Mouse (Mus musculus) lung, postnatal 0 days (tissue): ENCODE data around the gene Gpr180. TPM values are rescaled to one million over a fixed set of nuclear protein-coding genes. Genes with fewer than 3 reads are reported as not detected.

ENCODE experiments used
- ATAC-seq: fragments of 200-750 bp; cut with Nextera tagmentation; 2 replicates; pipeline ENCODE4 v1.8.0; 2017; ENCODE audit warnings: moderate library complexity
- DNase-seq: peaks from one replicate; pipeline ENCODE4 v3.0.0-alpha.2; 2016; ENCODE audit warnings: low spot score
- H3K27ac ChIP-seq: fragments of 300-500 bp; sonication (generic); 2 replicates; pipeline ENCODE4 v1.5.1; 2014; ENCODE audit warnings: antibody characterized with exemption, mild to moderate bottlenecking, low read length, mixed read lengths
- H3K27me3 ChIP-seq: fragments of 300-500 bp; sonication (generic); replicated peaks from 2 replicates; pipeline ENCODE4 v1.6.1; 2014; ENCODE audit warnings: low read length, mixed read lengths; ENCODE audit not compliant: insufficient read depth
- H3K36me3 ChIP-seq: fragments of 300-500 bp; sonication (generic); 2 replicates; pipeline ENCODE4 v1.6.1; 2014; ENCODE audit warnings: low read length, mixed read lengths; ENCODE audit not compliant: insufficient read depth
- H3K4me1 ChIP-seq: fragments of 300-500 bp; sonication (generic); 2 replicates; pipeline ENCODE4 v1.6.1; 2014; ENCODE audit warnings: antibody characterized with exemption, low read depth, low read length, mixed read lengths; ENCODE audit not compliant: insufficient read depth
- H3K4me2 ChIP-seq: fragments of 300-500 bp; sonication (generic); replicated peaks from 2 replicates; pipeline ENCODE4 v1.6.1; 2014; ENCODE audit warnings: low read depth, mild to moderate bottlenecking, low read length, moderate library complexity, mixed read lengths
- H3K4me3 ChIP-seq: fragments of 300-500 bp; sonication (generic); 2 replicates; pipeline ENCODE4 v1.5.1; 2014; ENCODE audit warnings: low read depth, low read length
- H3K9ac ChIP-seq: fragments of 300-500 bp; sonication (generic); replicated peaks from 2 replicates; pipeline ENCODE4 v1.6.1; 2014; ENCODE audit warnings: low read depth, mild to moderate bottlenecking
- H3K9me3 ChIP-seq: fragments of 300-500 bp; sonication (generic); 2 replicates; pipeline ENCODE4 v1.6.1; 2016; ENCODE audit warnings: low read length, mixed read lengths
- CTCF ChIP-seq: IDR thresholded peaks from 2 replicates; pipeline ENCODE4 v1.5.1; 2016; ENCODE audit warnings: antibody characterized with exemption, mild to moderate bottlenecking
- EP300 ChIP-seq: IDR thresholded peaks from 2 replicates; pipeline ENCODE4 v1.6.1; 2016; ENCODE audit warnings: antibody characterized with exemption, mild to moderate bottlenecking, control low read depth
- WGBS: fragments of 180-500 bp; shearing (Covaris S2); extraction: QIAGEN DNeasy Blood & Tissue Kit; methylation state at CpG from one replicate; pipeline ENCODE4 v1.1.7; 2014; 5-methylcytosine and 5-hydroxymethylcytosine counted together
- polyA plus RNA-seq: library from polyadenylated mRNA; unstranded; fragments of >200 nt; fragmentation: Nextera tagmentation; extraction: Ambion mirVana; gene quantifications from 2 replicates; pipeline ENCODE4 v1.2.1, GENCODE M21; 2015

The Gpr180 gene
- polyA plus RNA-seq, 1 experiment from 2014 or later, result 50.9 TPM

- ATAC-seq, result no peak
- no peak for DNase-seq
- TF ChIP-seq EP300 (no peak), CTCF (no peak)
- Histone ChIP-seq H3K4me3 (no peak overlapping the region), H3K4me2 (no peak overlapping the region), H3K27ac (no peak overlapping the region), H3K4me1 (peaks cover 8% of the 10 kb centered on the region; the same call in 1 of the 2 replicates), H3K9me3 (no peaks in the 10 kb centered on the region), H3K36me3 (no peaks in the 10 kb centered on the region), H3K9ac (no peak overlapping the region), H3K27me3 (no peaks in the 10 kb centered on the region)
- 86% methylated on average over 12 of the region's 12 CpGs for WGBS
These were observed 38.7 kb downstream of the Gpr180 start for GRCm38 (mm10) chr14:118175694-118176085.

- no peaks in the 10 kb centered on the region for H3K9me3 ChIP-seq
- no peaks in the 10 kb centered on the region for H3K36me3 ChIP-seq
- no peak overlapping the region for H3K27ac ChIP-seq
- H3K4me3 ChIP-seq, result no peak overlapping the region
- ATAC-seq (no peak), DNase-seq (no peak)
- no peak overlapping the region for H3K9ac ChIP-seq
- H3K4me1 ChIP-seq, result peaks cover 8% of the 10 kb centered on the region; the same call in 1 of the 2 replicates
- TF ChIP-seq CTCF (no peak), EP300 (no peak)
- H3K27me3 ChIP-seq, result no peaks in the 10 kb centered on the region
- WGBS, result 11% methylated on average over 1 of the region's 1 CpGs
- no peak overlapping the region for H3K4me2 ChIP-seq
These were observed 42.3 kb downstream of the Gpr180 start for GRCm38 (mm10) chr14:118179251-118179650.

- no peaks in the 10 kb centered on the region for H3K36me3 ChIP-seq
- TF ChIP-seq EP300 (no peak), CTCF (no peak)
- DNase-seq (peak; percentile 71), ATAC-seq (peak; percentile 77)
- H3K9ac ChIP-seq, result no peak overlapping the region
- no peaks in the 10 kb centered on the region for H3K27me3 ChIP-seq
- peak overlapping the region; percentile 49 for H3K4me3 ChIP-seq
- 30% methylated on average over 7 of the region's 7 CpGs for WGBS
- H3K4me1 ChIP-seq, result peaks cover 8% of the 10 kb centered on the region; the same call in 1 of the 2 replicates
- peak overlapping the region; percentile 84 for H3K27ac ChIP-seq
- H3K9me3 ChIP-seq, result no peaks in the 10 kb centered on the region
- H3K4me2 ChIP-seq, result peak overlapping the region; percentile 83
These were observed 42.7 kb downstream of the Gpr180 start for GRCm38 (mm10) chr14:118179701-118180100.

- peaks cover 8% of the 10 kb centered on the region; the same call in 1 of the 2 replicates for H3K4me1 ChIP-seq
These were observed 43.2 kb downstream of the Gpr180 start for GRCm38 (mm10) chr14:118180117-118180557.

GRCm38 (mm10) chr14:118180711-118181177 is 43.8 kb downstream of the Gpr180 start:
- peak; percentile 71 for DNase-seq
- Histone ChIP-seq H3K27me3 (no peaks in the 10 kb centered on the region), H3K36me3 (no peaks in the 10 kb centered on the region), H3K9me3 (no peaks in the 10 kb centered on the region), H3K9ac (no peak overlapping the region; the same call in 1 of the 2 replicates), H3K4me1 (peaks cover 8% of the 10 kb centered on the region; the same call in 1 of the 2 replicates), H3K27ac (peak overlapping the region; percentile 84), H3K4me3 (peak overlapping the region; percentile 49), H3K4me2 (peak overlapping the region; percentile 83)
- TF ChIP-seq CTCF, result no peak
- WGBS, result 7% methylated on average over 10 of the region's 10 CpGs
- ATAC-seq, result peak; percentile 75

More at GRCm38 (mm10) chr14:118180117-118180557, 43.2 kb downstream of the Gpr180 start:
- Histone ChIP-seq H3K4me2 (peak overlapping the region; percentile 83), H3K36me3 (no peaks in the 10 kb centered on the region), H3K27me3 (no peaks in the 10 kb centered on the region), H3K9me3 (no peaks in the 10 kb centered on the region), H3K9ac (peak overlapping the region; percentile 23; the same call in 1 of the 2 replicates), H3K4me3 (peak overlapping the region; percentile 49), H3K27ac (peak overlapping the region; percentile 84)
- TF ChIP-seq CTCF, result no peak
- ATAC-seq (peak; percentile 96), DNase-seq (peak; percentile 92)
- WGBS, result under 1% methylated on average over 19 of the region's 20 CpGs

DNA sequence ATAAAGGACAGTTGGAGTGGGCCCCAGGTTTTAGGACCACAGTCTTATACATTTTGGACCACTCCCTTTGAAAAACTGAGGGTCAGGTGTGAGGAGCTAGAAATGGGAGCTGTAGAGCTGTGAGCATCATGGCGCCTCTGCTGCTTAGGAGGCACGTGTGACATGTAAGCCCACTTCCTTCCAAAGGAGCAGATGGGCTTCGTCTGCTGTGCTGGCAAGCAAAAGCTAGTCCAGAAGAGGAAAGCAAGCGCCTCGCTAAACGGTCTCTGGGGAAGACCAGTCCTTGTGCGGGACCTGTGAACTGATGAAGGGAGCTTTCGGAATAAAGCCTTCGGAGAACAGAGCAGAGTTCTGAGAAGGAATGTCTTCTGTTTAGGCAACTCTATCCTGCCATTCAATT is 54.5 kb downstream of the Gpr180 start:
- 66% methylated on average over 9 of the region's 9 CpGs for WGBS
- Histone ChIP-seq H3K4me1 (no peaks in the 10 kb centered on the region), H3K4me3 (no peak overlapping the region), H3K27me3 (0 out of 2 replicates have a peak, but pooled peaks cover 3% of the 10 kb centered on the region), H3K27ac (no peak overlapping the region), H3K36me3 (no peaks in the 10 kb centered on the region), H3K4me2 (no peak overlapping the region), H3K9ac (no peak overlapping the region), H3K9me3 (no peaks in the 10 kb centered on the region)
- no peak for DNase-seq
- TF ChIP-seq EP300, result no peak
- TF ChIP-seq CTCF, result no peak
- no peak for ATAC-seq
